Mouse (Mus musculus) ES-E14 (cell line): Measurements from ENCODE around the gene Hprt. TPM values are rescaled to one million over a fixed set of nuclear protein-coding genes. Genes with fewer than 3 reads are reported as not detected.
A peak's percentile ranks its signal among the peaks of the same experiment; 100 is the strongest.

Experiments
- DNase-seq: peaks from one replicate; pipeline ENCODE4 v3.0.0-alpha.2; 2013; ENCODE audit warnings: low read depth, low spot score
- H3K27ac ChIP-seq: 2 replicates; pipeline ENCODE4 v1.5.1; 2012; ENCODE audit warnings: low read depth, mild to moderate bottlenecking, low read length, moderate library complexity, mixed read lengths; ENCODE audit not compliant: poor library complexity, insufficient read depth, severe bottlenecking
- H3K36me3 ChIP-seq: 2 replicates; pipeline ENCODE4 v1.6.1; 2012; ENCODE audit warnings: mild to moderate bottlenecking, low read length, moderate library complexity, mixed read lengths; ENCODE audit not compliant: control insufficient read depth, poor library complexity, insufficient read depth, severe bottlenecking
- H3K4me1 ChIP-seq, 2 experiments: fragments of 150-350 bp in 1 of 2; sonication (generic) in 1 of 2; 2 replicates each; pipeline ENCODE4 v1.6.1; 2012; ENCODE audit warnings: low read length in 2 of 2, mild to moderate bottlenecking in 1 of 2, mixed read lengths in 1 of 2; ENCODE audit not compliant: control insufficient read depth in 2 of 2, insufficient read depth in 2 of 2, poor library complexity in 1 of 2
- H3K4me3 ChIP-seq, 2 experiments: fragments of 150-350 bp in 1 of 2; sonication (generic) in 1 of 2; 2 replicates each; pipeline ENCODE4 v1.5.1; 2012; ENCODE audit warnings: low read length in 2 of 2, low read depth in 1 of 2, mild to moderate bottlenecking in 1 of 2, mixed read lengths in 1 of 2; ENCODE audit not compliant: insufficient read depth in 1 of 2, poor library complexity in 1 of 2, severe bottlenecking in 1 of 2
- H3K9ac ChIP-seq: 2 replicates; pipeline ENCODE4 v1.6.1; 2012; ENCODE audit warnings: low read depth, mild to moderate bottlenecking, low read length, mixed read lengths; ENCODE audit not compliant: poor library complexity, insufficient read depth, severe bottlenecking
- H3K9me3 ChIP-seq: fragments of 150-350 bp; sonication (generic); 2 replicates; pipeline ENCODE4 v1.6.1; 2012; ENCODE audit warnings: low read depth, mild to moderate bottlenecking, low read length; ENCODE audit not compliant: control insufficient read depth, insufficient read depth
- CHD2 ChIP-seq: IDR thresholded peaks from 2 replicates; pipeline ENCODE4 v1.6.1; 2014; ENCODE audit warnings: mild to moderate bottlenecking, low read depth, low read length, inconsistent platforms
- HCFC1 ChIP-seq: IDR thresholded peaks from 2 replicates; pipeline ENCODE4 v1.6.1; 2012; ENCODE audit warnings: low read length, inconsistent platforms, borderline replicate concordance; ENCODE audit not compliant: insufficient read depth
- MAFK ChIP-seq: IDR thresholded peaks from 2 replicates; pipeline ENCODE4 v1.6.1; 2014; ENCODE audit warnings: mild to moderate bottlenecking, low read depth, low read length, inconsistent platforms; ENCODE audit not compliant: insufficient read depth
- ZC3H11A ChIP-seq: IDR thresholded peaks from 2 replicates; pipeline ENCODE4 v1.6.1; 2012; ENCODE audit warnings: low read depth, mild to moderate bottlenecking, inconsistent platforms, low read length, borderline replicate concordance
- ZNF384 ChIP-seq: IDR thresholded peaks from 2 replicates; pipeline ENCODE4 v1.6.1; 2012; ENCODE audit warnings: low read depth, low read length, inconsistent platforms
- in situ Hi-C, 2 experiments: fragments of 600-800 bp; cut with MboI; formaldehyde crosslinking; loops; one replicate each; pipeline ENCODE4 v1.15.1; 2025; ENCODE audit warnings: low sequenced_read_pairs in 2 of 2, inconsistent platforms in 1 of 2; ENCODE audit not compliant: unreplicated experiment in 2 of 2
- total RNA-seq: library from RNA; depleted of rRNA; stranded (reverse); fragments of 300-350 nt; gene quantifications from 2 replicates; pipeline ENCODE4 v1.2.3, GENCODE M21; 2012

Hprt gene
- total RNA-seq, 1 experiment = 1.6 TPM

DNA sequence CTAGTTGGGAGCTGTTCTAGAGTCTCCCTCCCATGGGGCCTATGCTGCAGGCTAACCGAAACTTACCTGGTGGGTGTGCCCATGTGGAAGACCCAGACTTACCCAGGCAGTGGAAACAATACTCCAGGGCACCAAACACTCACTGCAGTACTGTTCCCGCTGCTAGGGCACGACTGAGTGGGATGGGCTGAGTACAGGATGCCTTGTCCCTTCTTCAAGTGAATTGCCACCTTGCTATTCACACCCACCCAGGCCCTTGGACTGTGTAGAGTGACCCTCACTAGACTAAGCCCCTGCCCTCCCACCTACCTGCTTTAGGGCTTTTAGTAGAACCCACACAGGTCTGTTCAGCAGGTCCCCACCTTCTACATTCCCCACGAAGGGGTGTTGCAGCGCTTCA, 65.9 kb downstream of the Hprt start:
- H3K9me3 ChIP-seq = no peaks in the 10 kb centered on the region
- TF ChIP-seq ZC3H11A (no peak), ZNF384 (no peak), HCFC1 (no peak), MAFK (no peak), CHD2 (no peak)
- H3K4me1 ChIP-seq = peaks cover 0 to 2% of the 10 kb centered on the region in 2 experiments; a peak in 1 of 4 replicates
- H3K36me3 ChIP-seq = no peaks in the 10 kb centered on the region
- H3K27ac ChIP-seq = no peak overlapping the region
- DNase-seq = no peak
- no peak overlapping the region for H3K9ac ChIP-seq
- in situ Hi-C loops = no loop called here
- no peak overlapping the region for H3K4me3 ChIP-seq

GRCm38 (mm10) chrX:53055771-53056170, 67.8 kb downstream of the Hprt start:
- Histone ChIP-seq H3K36me3 (no peaks in the 10 kb centered on the region), H3K9ac (no peak overlapping the region), H3K4me1 (peaks cover 0 to 2% of the 10 kb centered on the region in 2 experiments; a peak in 1 of 4 replicates), H3K9me3 (no peaks in the 10 kb centered on the region), H3K4me3 (no peak overlapping the region), H3K27ac (no peak overlapping the region)
- no peak for DNase-seq
- in situ Hi-C loops = no loop called here
- TF ChIP-seq ZC3H11A (no peak), MAFK (no peak), HCFC1 (no peak), ZNF384 (no peak), CHD2 (no peak)

DNA sequence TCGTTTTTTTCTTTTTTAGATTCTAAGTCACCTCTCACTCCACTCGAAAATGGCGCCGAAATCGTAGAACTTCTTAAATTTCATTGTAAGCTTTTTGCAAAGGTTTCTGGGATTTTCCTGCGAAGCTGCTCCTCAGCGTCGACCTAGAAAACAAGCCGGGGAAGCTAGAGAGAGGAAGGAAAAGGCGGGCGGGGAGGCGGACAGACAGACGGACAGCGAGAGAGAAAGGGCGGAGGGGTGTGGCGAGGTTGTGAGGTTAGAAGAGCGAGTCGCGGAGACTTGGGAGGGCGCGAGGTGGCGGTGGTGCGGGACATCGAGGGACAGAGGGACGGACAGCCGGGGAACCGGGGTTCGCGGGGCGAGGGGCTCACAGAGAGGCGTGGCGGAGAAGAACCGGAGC, 68.7 kb downstream of the Hprt start:
- H3K36me3 ChIP-seq = no peaks in the 10 kb centered on the region
- H3K27ac ChIP-seq = no peak overlapping the region
- DNase-seq = no peak
- no peaks in the 10 kb centered on the region for H3K9me3 ChIP-seq
- peak overlapping the region; percentile 70 to 87 for H3K4me3 ChIP-seq
- peaks cover 0 to 2% of the 10 kb centered on the region in 2 experiments; a peak in 1 of 4 replicates for H3K4me1 ChIP-seq
- in situ Hi-C loops = no loop called here
- H3K9ac ChIP-seq = peak overlapping the region; percentile 64
- TF ChIP-seq ZC3H11A (no peak), MAFK (no peak), ZNF384 (no peak), HCFC1 (no peak), CHD2 (no peak)

- Histone ChIP-seq H3K9ac (peak overlapping the region; percentile 64), H3K9me3 (no peaks in the 10 kb centered on the region), H3K4me1 (peaks cover 0 to 2% of the 10 kb centered on the region in 2 experiments; a peak in 1 of 4 replicates), H3K27ac (no peak overlapping the region), H3K4me3 (peak overlapping the region; percentile 70 to 87), H3K36me3 (no peaks in the 10 kb centered on the region)
- in situ Hi-C loops = no loop called here
- TF ChIP-seq ZNF384 (no peak), CHD2 (no peak), MAFK (no peak), HCFC1 (no peak), ZC3H11A (no peak)
- DNase-seq = no peak
Measured at GRCm38 (mm10) chrX:53057054-53057759, 69.3 kb downstream of the Hprt start.
